Mouse (Mus musculus) hindbrain, embryonic 13.5 days (tissue): Measurements from ENCODE around the gene Tex19.2. TPM values are rescaled to one million over a fixed set of nuclear protein-coding genes. Genes with fewer than 3 reads are reported as not detected.
"Not testable (repeated sequence)": the region's sequence is repeated elsewhere in the genome, so short reads cannot be mapped to it uniquely, and the experiment has no call there.

Source experiments
- ATAC-seq: fragments of 200-750 bp; cut with Nextera tagmentation; 2 replicates; pipeline ENCODE4 v1.8.0; 2017; ENCODE audit warnings: moderate TSS enrichment; ENCODE audit not compliant: low FRiP score
- H3K27ac ChIP-seq: fragments of 300-500 bp; sonication (generic); 2 replicates; pipeline ENCODE4 v1.5.1; 2015; ENCODE audit warnings: inconsistent platforms, mild to moderate bottlenecking, moderate library complexity
- H3K27me3 ChIP-seq: fragments of 300-500 bp; sonication (generic); 2 replicates; pipeline ENCODE4 v1.6.1; 2015; ENCODE audit warnings: mild to moderate bottlenecking, inconsistent platforms
- H3K36me3 ChIP-seq: fragments of 300-500 bp; sonication (generic); 2 replicates; pipeline ENCODE4 v1.6.1; 2015; ENCODE audit warnings: mild to moderate bottlenecking, inconsistent platforms
- H3K4me1 ChIP-seq: fragments of 300-500 bp; sonication (generic); replicated peaks from 2 replicates; pipeline ENCODE4 v1.6.1; 2015; ENCODE audit warnings: inconsistent platforms
- H3K4me2 ChIP-seq: fragments of 300-500 bp; sonication (generic); 2 replicates; pipeline ENCODE4 v1.6.1; 2015; ENCODE audit warnings: inconsistent platforms, mild to moderate bottlenecking, moderate library complexity
- H3K4me3 ChIP-seq: fragments of 300-500 bp; sonication (generic); 2 replicates; pipeline ENCODE4 v1.5.1; 2015; ENCODE audit warnings: mild to moderate bottlenecking, inconsistent platforms
- H3K9ac ChIP-seq: fragments of 300-500 bp; sonication (generic); 2 replicates; pipeline ENCODE4 v1.6.1; 2015; ENCODE audit warnings: mild to moderate bottlenecking, inconsistent platforms
- H3K9me3 ChIP-seq: fragments of 300-500 bp; sonication (generic); 2 replicates; pipeline ENCODE4 v1.6.1; 2016; ENCODE audit warnings: inconsistent platforms
- WGBS: fragments of 180-500 bp; shearing (Covaris S2); methylation state at CpG from one replicate; pipeline ENCODE4 v1.1.7; 2015; 5-methylcytosine and 5-hydroxymethylcytosine counted together
- polyA plus RNA-seq: library from polyadenylated mRNA; unstranded; fragments of >200 nt; fragmentation: Nextera tagmentation; extraction: Ambion mirVana; gene quantifications from 2 replicates; pipeline ENCODE4 v1.2.1, GENCODE M21; 2015

Tex19.2 gene
- polyA plus RNA-seq, 1 experiment from 2014 or later, result not detected

GRCm38 (mm10) chr11:121108061-121108460, 10.4 kb downstream of the Tex19.2 start:
- no peak for ATAC-seq
- Histone ChIP-seq H3K9ac (no peak overlapping the region), H3K27me3 (no peaks in the 10 kb centered on the region), H3K4me3 (no peak overlapping the region), H3K4me2 (no peak overlapping the region), H3K9me3 (no peaks in the 10 kb centered on the region), H3K4me1 (peaks cover 9% of the 10 kb centered on the region), H3K27ac (no peak overlapping the region), H3K36me3 (no peaks in the 10 kb centered on the region)
- WGBS, result 75% methylated on average over 9 of the region's 9 CpGs

GRCm38 (mm10) chr11:121107242-121107641, 11.2 kb downstream of the Tex19.2 start:
- H3K9ac ChIP-seq, H3K9me3 ChIP-seq, H3K4me2 ChIP-seq, H3K4me1 ChIP-seq, H3K27ac ChIP-seq, ATAC-seq, H3K27me3 ChIP-seq, H3K36me3 ChIP-seq, H3K4me3 ChIP-seq: not testable (repeated sequence)
- WGBS, result 74% methylated on average over 1 of the region's 1 CpGs

- Histone ChIP-seq H3K4me3 (no peak overlapping the region), H3K4me2 (no peak overlapping the region), H3K36me3 (no peaks in the 10 kb centered on the region), H3K27ac (no peak overlapping the region), H3K9me3 (no peaks in the 10 kb centered on the region), H3K27me3 (no peaks in the 10 kb centered on the region), H3K4me1 (0 out of 2 replicates have a peak, but pooled peaks cover 3% of the 10 kb centered on the region), H3K9ac (no peak overlapping the region)
- WGBS, result 95% methylated on average over 4 of the region's 4 CpGs
- ATAC-seq, result no peak
Measured at GRCm38 (mm10) chr11:121101124-121101805, 17.2 kb downstream of the Tex19.2 start.

GRCm38 (mm10) chr11:121100692-121101091, 17.8 kb downstream of the Tex19.2 start:
- 0 out of 2 replicates have a peak, but pooled peaks cover 3% of the 10 kb centered on the region for H3K4me1 ChIP-seq
- 70% methylated on average over 7 of the region's 7 CpGs for WGBS
- H3K4me2 ChIP-seq, result no peak overlapping the region
- H3K36me3 ChIP-seq, result no peaks in the 10 kb centered on the region
- ATAC-seq, result no peak
- H3K9ac ChIP-seq, result no peak overlapping the region
- H3K27ac ChIP-seq, result no peak overlapping the region
- H3K9me3 ChIP-seq, result no peaks in the 10 kb centered on the region
- no peaks in the 10 kb centered on the region for H3K27me3 ChIP-seq
- no peak overlapping the region for H3K4me3 ChIP-seq

GRCm38 (mm10) chr11:121099762-121100161, 18.7 kb downstream of the Tex19.2 start:
- Histone ChIP-seq H3K4me1 (0 out of 2 replicates have a peak, but pooled peaks cover 3% of the 10 kb centered on the region), H3K4me2 (no peak overlapping the region), H3K9me3 (no peaks in the 10 kb centered on the region), H3K9ac (no peak overlapping the region), H3K27ac (no peak overlapping the region), H3K36me3 (no peaks in the 10 kb centered on the region), H3K27me3 (no peaks in the 10 kb centered on the region), H3K4me3 (no peak overlapping the region)
- WGBS, result 72% methylated on average over 7 of the region's 7 CpGs
- ATAC-seq, result no peak

- Histone ChIP-seq H3K4me1 (no peaks in the 10 kb centered on the region), H3K4me3 (no peak overlapping the region), H3K27ac (no peak overlapping the region), H3K9ac (no peak overlapping the region), H3K27me3 (no peaks in the 10 kb centered on the region), H3K9me3 (no peaks in the 10 kb centered on the region), H3K36me3 (no peaks in the 10 kb centered on the region), H3K4me2 (no peak overlapping the region)
- 92% methylated on average over 14 of the region's 14 CpGs for WGBS
- no peak for ATAC-seq
Measured at GRCm38 (mm10) chr11:121092606-121093585, 25.6 kb downstream of the Tex19.2 start.

GRCm38 (mm10) chr11:121090943-121091342, 27.5 kb downstream of the Tex19.2 start:
- no peak for ATAC-seq
- Histone ChIP-seq H3K27me3 (no peaks in the 10 kb centered on the region), H3K9me3 (no peaks in the 10 kb centered on the region), H3K4me2 (no peak overlapping the region), H3K9ac (no peak overlapping the region), H3K36me3 (no peaks in the 10 kb centered on the region), H3K4me3 (no peak overlapping the region), H3K27ac (no peak overlapping the region), H3K4me1 (no peaks in the 10 kb centered on the region)
- WGBS, result 72% methylated on average over 4 of the region's 4 CpGs

- no peaks in the 10 kb centered on the region for H3K27me3 ChIP-seq
- no peaks in the 10 kb centered on the region for H3K4me1 ChIP-seq
- no peak overlapping the region for H3K27ac ChIP-seq
- WGBS, result 90% methylated on average over 2 of the region's 2 CpGs
- no peaks in the 10 kb centered on the region for H3K9me3 ChIP-seq
- H3K9ac ChIP-seq, result no peak overlapping the region
- no peak for ATAC-seq
- H3K4me3 ChIP-seq, result no peak overlapping the region
- H3K36me3 ChIP-seq, result no peaks in the 10 kb centered on the region
- no peak overlapping the region for H3K4me2 ChIP-seq
Measured at GRCm38 (mm10) chr11:121089756-121090546, 28.5 kb downstream of the Tex19.2 start.

- H3K4me3 ChIP-seq, result no peak overlapping the region
- H3K36me3 ChIP-seq, result no peaks in the 10 kb centered on the region
- no peak overlapping the region for H3K4me2 ChIP-seq
- H3K9ac ChIP-seq, result no peak overlapping the region
- H3K9me3 ChIP-seq, result no peaks in the 10 kb centered on the region
- 85% methylated on average over 6 of the region's 6 CpGs for WGBS
- H3K27ac ChIP-seq, result no peak overlapping the region
- H3K27me3 ChIP-seq, result no peaks in the 10 kb centered on the region
- no peak for ATAC-seq
- H3K4me1 ChIP-seq, result no peaks in the 10 kb centered on the region
Measured at GRCm38 (mm10) chr11:121088997-121089396, 29.5 kb downstream of the Tex19.2 start.

- Histone ChIP-seq H3K27me3 (no peaks in the 10 kb centered on the region), H3K9ac (no peak overlapping the region), H3K4me1 (no peaks in the 10 kb centered on the region), H3K4me2 (no peak overlapping the region), H3K27ac (no peak overlapping the region), H3K36me3 (no peaks in the 10 kb centered on the region), H3K9me3 (no peaks in the 10 kb centered on the region), H3K4me3 (no peak overlapping the region)
- ATAC-seq, result no peak
- WGBS, result 75% methylated on average over 4 of the region's 4 CpGs
Measured at GRCm38 (mm10) chr11:121086296-121086695, 32.2 kb downstream of the Tex19.2 start.

- Histone ChIP-seq H3K27me3 (no peaks in the 10 kb centered on the region), H3K27ac (no peak overlapping the region), H3K9ac (no peak overlapping the region), H3K4me1 (no peaks in the 10 kb centered on the region), H3K4me2 (no peak overlapping the region), H3K4me3 (no peak overlapping the region), H3K36me3 (no peaks in the 10 kb centered on the region), H3K9me3 (no peaks in the 10 kb centered on the region)
- no peak for ATAC-seq
- 85% methylated on average over 5 of the region's 5 CpGs for WGBS
Measured at GRCm38 (mm10) chr11:121085181-121085580, 33.3 kb downstream of the Tex19.2 start.
